Mouse (Mus musculus): Measurements from ENCODE around the gene Spata19.

- no peak for TF ChIP-seq CTCF (IDR thresholded peaks at IDR 0.05; ENCODE audit: low read depth, low read length)
- no peak for TF ChIP-seq POLR2A (IDR thresholded peaks at IDR 0.05; ENCODE audit: extremely low read depth, insufficient read depth, low read length)
These were observed 4.6 kb downstream of the Spata19 start for GRCm38 (mm10) chr9:27401169-27401568.
